Mouse (Mus musculus): ENCODE data around the gene Olfr317.
"Not testable (repeated sequence)": the region's sequence is repeated elsewhere in the genome, so short reads cannot be mapped to it uniquely, and the experiment has no call there.

Olfr317 gene

GRCm38 (mm10) chr11:58738792-58739262, at the start of gene Olfr317:
Olfr317 (minus strand) TSS chr11:58739212.
- no peak for DNase-seq

DNA sequence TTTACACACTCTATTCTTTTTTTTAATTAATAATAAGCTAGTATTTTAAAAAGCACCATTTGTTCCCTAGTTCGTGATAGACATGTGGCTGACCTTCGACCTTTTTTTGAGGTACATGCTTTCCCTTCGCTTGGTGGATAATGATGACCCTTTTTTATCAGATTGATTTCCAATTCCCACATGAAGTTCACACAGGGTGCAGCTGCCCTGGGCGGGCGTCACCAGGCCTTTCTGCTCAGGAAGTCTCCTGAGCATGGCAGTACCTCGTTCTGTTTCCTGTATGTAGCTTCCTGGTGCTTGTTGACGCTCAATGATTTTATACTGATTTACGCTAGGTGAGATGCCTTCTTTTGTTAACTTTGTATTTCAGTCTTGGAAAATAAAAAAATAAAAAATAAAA, 49.3 kb upstream of the Olfr317 start:
- DNase-seq, result no peak

- DNase-seq, result no peak
Measured at GRCm38 (mm10) chr11:58787651-58788050, 48.6 kb upstream of the Olfr317 start.

GRCm38 (mm10) chr11:58784182-58784581, 45.2 kb upstream of the Olfr317 start:
- no peak for DNase-seq

DNA sequence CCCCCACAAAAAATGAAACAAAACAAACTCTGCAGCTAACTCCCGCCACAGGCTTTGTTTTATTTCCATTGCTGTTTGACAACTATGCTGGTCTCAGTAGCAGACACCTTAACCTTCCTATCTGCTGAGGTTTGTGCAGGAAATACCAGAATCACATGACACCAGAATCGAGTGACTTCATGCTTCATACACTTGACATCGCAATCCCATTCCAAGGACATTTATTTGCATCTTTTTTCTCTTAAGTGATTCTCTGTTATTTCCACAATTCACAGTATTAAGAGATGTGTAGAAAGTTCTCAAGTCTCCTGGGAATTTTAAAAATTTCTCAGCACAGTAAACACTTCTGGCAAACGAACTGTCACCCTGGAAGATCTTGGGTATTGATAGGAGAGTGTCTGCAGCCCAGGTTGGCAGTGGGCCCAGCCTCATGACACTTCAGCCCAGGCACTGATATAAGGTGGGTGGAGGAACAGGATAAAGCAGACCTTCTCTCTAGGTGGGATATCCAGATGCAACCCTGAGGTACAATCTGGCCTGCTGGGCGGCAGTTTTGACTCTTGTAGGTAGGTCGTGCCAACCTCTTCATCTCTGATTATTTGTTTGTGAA, 43.6 kb upstream of the Olfr317 start, which contains the start of gene Olfr314:
Gene Olfr314 (plus strand): TSS at position 473 of the 610 bp plus-strand sequence.
- DNase-seq, result no peak

DNA sequence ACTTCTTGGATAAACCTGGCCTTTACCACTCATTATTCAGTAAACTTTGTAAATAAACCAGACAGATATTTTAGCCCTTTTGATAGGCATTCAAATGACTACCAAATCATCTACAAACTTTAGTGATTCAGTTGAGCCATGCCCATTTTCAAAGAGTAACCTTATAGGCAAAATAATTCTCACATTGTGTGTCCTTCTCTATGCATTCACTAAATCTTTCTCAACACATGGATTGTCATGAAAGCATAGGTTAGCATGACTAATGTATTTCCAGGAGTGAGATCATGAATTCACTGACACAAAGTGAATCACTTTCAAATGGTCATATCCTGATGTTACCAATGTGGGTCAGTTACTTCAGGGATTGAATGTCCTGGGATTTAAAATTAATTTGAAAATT, 33.9 kb upstream of the Olfr317 start, which contains the start of gene Olfr315:
Gene Olfr315 (plus strand): TSS at position 301 of the 400 bp plus-strand sequence.
- no peak for DNase-seq

DNA sequence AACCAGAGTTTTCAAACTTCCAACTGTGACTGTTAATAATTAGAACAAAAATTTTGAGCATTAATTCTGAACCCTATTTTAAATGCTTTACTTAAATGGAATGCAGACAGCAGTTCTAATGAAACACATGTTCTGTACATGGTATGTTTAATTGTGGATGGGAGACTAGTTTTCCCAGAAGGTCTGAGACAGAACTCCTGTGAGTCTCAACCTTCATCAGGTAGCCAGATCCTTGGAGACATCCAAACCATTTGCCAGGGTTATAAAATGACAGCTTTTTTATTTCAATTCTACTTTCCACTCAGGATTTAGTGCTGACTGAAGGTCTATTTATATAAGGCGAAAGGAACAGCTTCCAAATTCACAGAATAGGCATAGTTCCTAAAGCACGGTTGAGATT, 13.4 kb upstream of the Olfr317 start, which contains the start of gene Olfr316:
Gene Olfr316 (plus strand): TSS at position 301 of the 400 bp plus-strand sequence.
- DNase-seq, result no peak

DNA sequence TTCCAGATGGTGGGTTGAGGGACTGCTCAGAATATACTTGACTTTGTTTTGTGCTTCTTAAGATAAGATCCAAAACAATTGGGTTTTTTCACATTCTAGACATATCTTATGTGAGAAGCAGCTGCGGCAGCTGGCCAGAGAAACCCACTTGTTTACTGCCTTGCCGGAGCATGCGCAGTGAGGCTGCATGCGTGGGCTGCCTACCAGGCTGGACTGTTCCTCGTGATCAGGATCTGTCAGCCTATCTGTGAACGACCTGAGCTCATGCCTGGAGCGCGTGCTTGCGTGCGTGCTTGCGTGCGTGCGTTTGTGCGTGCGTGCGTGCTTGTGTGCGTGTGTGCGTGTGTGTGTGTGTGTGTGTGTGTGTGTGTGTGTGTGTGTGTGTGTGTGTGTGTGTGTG, 12.1 kb upstream of the Olfr317 start:
- not testable (repeated sequence) for DNase-seq

DNA sequence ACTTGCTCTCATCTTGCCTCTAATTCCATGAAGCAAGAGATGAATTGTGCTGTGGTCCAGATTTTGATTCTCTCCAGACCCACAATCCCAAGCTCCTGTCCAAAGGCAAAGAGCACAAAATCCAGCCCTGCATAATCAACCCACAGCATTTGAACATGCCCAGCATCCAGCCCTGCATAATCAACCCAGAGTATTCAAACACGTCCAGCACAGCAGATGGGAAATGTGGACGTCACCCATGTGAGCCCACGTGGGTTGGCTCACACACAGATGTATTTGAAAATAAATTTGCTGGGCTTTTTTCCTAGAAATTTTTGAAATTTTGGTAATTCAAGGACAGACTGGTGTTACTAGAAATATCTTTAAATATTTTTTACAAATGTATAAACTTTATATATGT, 5.6 kb downstream of the Olfr317 start:
- DNase-seq, result peak; percentile 26

GRCm38 (mm10) chr11:58727896-58728650, 10.9 kb downstream of the Olfr317 start:
- not testable (repeated sequence) for DNase-seq

- DNase-seq, result no peak
Measured at GRCm38 (mm10) chr11:58723914-58724313, 15.1 kb downstream of the Olfr317 start, which contains the start of gene Olfr318. Olfr318 (minus strand) TSS chr11:58724014.

- DNase-seq, result no peak
Measured at GRCm38 (mm10) chr11:58719701-58720100, 19.3 kb downstream of the Olfr317 start.

- DNase-seq, result not testable (repeated sequence)
Measured at GRCm38 (mm10) chr11:58717723-58718122, 21.3 kb downstream of the Olfr317 start.

- DNase-seq, result no peak
Measured at GRCm38 (mm10) chr11:58709086-58709485, 29.9 kb downstream of the Olfr317 start.

DNA sequence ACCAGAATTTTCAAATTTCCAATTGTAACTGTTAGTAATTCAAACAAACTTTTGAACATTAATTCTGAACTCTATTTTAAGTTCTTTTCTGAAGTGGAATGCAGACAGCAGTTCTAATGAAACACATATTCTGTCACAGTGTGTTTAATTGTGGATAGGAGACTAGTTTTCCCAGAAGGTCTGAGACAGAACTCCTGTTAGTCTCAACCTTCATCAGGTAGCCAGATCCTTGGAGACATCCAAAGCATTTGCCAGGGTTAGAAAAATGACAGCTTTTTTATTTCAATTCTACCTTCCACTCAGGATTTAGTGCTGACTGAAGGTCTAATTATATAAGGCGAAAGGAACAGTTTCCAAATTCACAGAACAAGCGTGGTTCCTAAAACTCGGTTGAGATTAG, 40.1 kb downstream of the Olfr317 start, which contains the start of gene Olfr319:
Gene Olfr319 (plus strand): TSS at position 301 of the 400 bp plus-strand sequence.
- no peak for DNase-seq

Measured in retina, postnatal 1 day (tissue).